Mouse (Mus musculus) hindbrain, embryonic 16.5 days (tissue): ENCODE results near the gene Igsf3. TPM values are rescaled to one million over a fixed set of nuclear protein-coding genes. Genes with fewer than 3 reads are reported as not detected.

ENCODE experiments used
- ATAC-seq: fragments of 200-750 bp; cut with Nextera tagmentation; 2 replicates; pipeline ENCODE4 v1.8.0; 2017; ENCODE audit warnings: moderate TSS enrichment, moderate library complexity
- H3K27ac ChIP-seq: fragments of 300-500 bp; sonication (generic); 2 replicates; pipeline ENCODE4 v1.5.1; 2014; ENCODE audit warnings: low read depth, mild to moderate bottlenecking, control low read depth, low read length, moderate library complexity
- H3K27me3 ChIP-seq: fragments of 300-500 bp; sonication (generic); replicated peaks from 2 replicates; pipeline ENCODE4 v1.6.1; 2014; ENCODE audit warnings: low read length; ENCODE audit not compliant: control insufficient read depth, insufficient read depth
- H3K36me3 ChIP-seq: fragments of 300-500 bp; sonication (generic); 2 replicates; pipeline ENCODE4 v1.6.1; 2014; ENCODE audit warnings: mild to moderate bottlenecking, low read length, moderate library complexity, mixed read lengths; ENCODE audit not compliant: control insufficient read depth, insufficient read depth
- H3K4me1 ChIP-seq: fragments of 300-500 bp; sonication (generic); 2 replicates; pipeline ENCODE4 v1.6.1; 2014; ENCODE audit warnings: low read depth, low read length; ENCODE audit not compliant: control insufficient read depth, insufficient read depth
- H3K4me2 ChIP-seq: fragments of 300-500 bp; sonication (generic); 2 replicates; pipeline ENCODE4 v1.6.1; 2014; ENCODE audit warnings: mild to moderate bottlenecking, low read length, control low read depth, moderate library complexity
- H3K4me3 ChIP-seq: fragments of 300-500 bp; sonication (generic); 2 replicates; pipeline ENCODE4 v1.5.1; 2014; ENCODE audit warnings: mild to moderate bottlenecking, low read length, control low read depth, moderate library complexity
- H3K9ac ChIP-seq: fragments of 300-500 bp; sonication (generic); 2 replicates; pipeline ENCODE4 v1.6.1; 2014; ENCODE audit warnings: low read depth, mild to moderate bottlenecking, control low read depth, low read length, moderate library complexity
- H3K9me3 ChIP-seq: fragments of 300-500 bp; sonication (generic); 2 replicates; pipeline ENCODE4 v1.6.1; 2014; ENCODE audit warnings: mild to moderate bottlenecking, low read length, moderate library complexity; ENCODE audit not compliant: control insufficient read depth
- WGBS: fragments of 180-500 bp; shearing (Covaris S2); extraction: QIAGEN DNeasy Blood & Tissue Kit; methylation state at CpG from one replicate; pipeline ENCODE4 v1.1.7; 2014; 5-methylcytosine and 5-hydroxymethylcytosine counted together
- polyA plus RNA-seq: library from polyadenylated mRNA; unstranded; fragments of >200 nt; fragmentation: Nextera tagmentation; extraction: Ambion mirVana; gene quantifications from 2 replicates; pipeline ENCODE4 v1.2.1, GENCODE M21; 2015

The Igsf3 gene
- polyA plus RNA-seq, 1 experiment from 2014 or later: 79.0 TPM

GRCm38 (mm10) chr3:101424295-101424885 lies 47.5 kb downstream of the Igsf3 start:
- H3K9me3 ChIP-seq: no peaks in the 10 kb centered on the region
- H3K27ac ChIP-seq: no peak overlapping the region
- H3K36me3 ChIP-seq: peaks cover 8% of the 10 kb centered on the region
- no peaks in the 10 kb centered on the region for H3K27me3 ChIP-seq
- no peak for ATAC-seq
- H3K9ac ChIP-seq: no peak overlapping the region
- no peak overlapping the region for H3K4me3 ChIP-seq
- WGBS: 69% methylated on average over 10 of the region's 10 CpGs
- no peak overlapping the region for H3K4me2 ChIP-seq
- H3K4me1 ChIP-seq: 0 out of 2 replicates have a peak, but pooled peaks cover 7% of the 10 kb centered on the region

- H3K4me2 ChIP-seq: no peak overlapping the region
- no peaks in the 10 kb centered on the region for H3K9me3 ChIP-seq
- H3K27ac ChIP-seq: no peak overlapping the region
- WGBS: 80% methylated on average over 8 of the region's 8 CpGs
- no peak for ATAC-seq
- H3K4me1 ChIP-seq: no peaks in the 10 kb centered on the region
- no peak overlapping the region for H3K4me3 ChIP-seq
- H3K36me3 ChIP-seq: peaks cover 8% of the 10 kb centered on the region
- H3K27me3 ChIP-seq: no peaks in the 10 kb centered on the region
- H3K9ac ChIP-seq: no peak overlapping the region
These were observed 53.3 kb downstream of the Igsf3 start for GRCm38 (mm10) chr3:101429982-101430754.

- H3K36me3 ChIP-seq: peaks cover 11% of the 10 kb centered on the region
- H3K9me3 ChIP-seq: no peaks in the 10 kb centered on the region
- H3K4me1 ChIP-seq: no peaks in the 10 kb centered on the region
- no peak for ATAC-seq
- 79% methylated on average over 2 of the region's 2 CpGs for WGBS
- no peak overlapping the region for H3K4me3 ChIP-seq
- no peak overlapping the region for H3K9ac ChIP-seq
- no peaks in the 10 kb centered on the region for H3K27me3 ChIP-seq
- H3K4me2 ChIP-seq: no peak overlapping the region
- H3K27ac ChIP-seq: no peak overlapping the region
These were observed 53.9 kb downstream of the Igsf3 start for GRCm38 (mm10) chr3:101430755-101431115.

GRCm38 (mm10) chr3:101435672-101436071 lies 58.8 kb downstream of the Igsf3 start:
- H3K27ac ChIP-seq: no peak overlapping the region
- no peak overlapping the region for H3K4me2 ChIP-seq
- no peak overlapping the region for H3K9ac ChIP-seq
- no peak; the same call in 1 of the 2 replicates for ATAC-seq
- WGBS: 89% methylated on average over 8 of the region's 8 CpGs
- H3K4me1 ChIP-seq: no peaks in the 10 kb centered on the region
- peaks cover 10% of the 10 kb centered on the region for H3K36me3 ChIP-seq
- H3K27me3 ChIP-seq: no peaks in the 10 kb centered on the region
- H3K9me3 ChIP-seq: no peaks in the 10 kb centered on the region
- no peak overlapping the region for H3K4me3 ChIP-seq

GRCm38 (mm10) chr3:101436469-101436868 lies 59.6 kb downstream of the Igsf3 start:
- Histone ChIP-seq H3K36me3 (peaks cover 15% of the 10 kb centered on the region), H3K27me3 (no peaks in the 10 kb centered on the region), H3K9me3 (no peaks in the 10 kb centered on the region), H3K27ac (no peak overlapping the region), H3K4me2 (no peak overlapping the region), H3K4me3 (no peak overlapping the region), H3K4me1 (no peaks in the 10 kb centered on the region), H3K9ac (no peak overlapping the region)
- no peak for ATAC-seq
- WGBS: 81% methylated on average over 4 of the region's 4 CpGs

- H3K36me3 ChIP-seq: peaks cover 15% of the 10 kb centered on the region
- no peak overlapping the region for H3K4me2 ChIP-seq
- no peaks in the 10 kb centered on the region for H3K27me3 ChIP-seq
- 0 out of 2 replicates have a peak, but pooled peaks have one; percentile 24 for ATAC-seq
- H3K9ac ChIP-seq: no peak overlapping the region
- H3K4me1 ChIP-seq: no peaks in the 10 kb centered on the region
- WGBS: 78% methylated on average over 12 of the region's 12 CpGs
- no peaks in the 10 kb centered on the region for H3K9me3 ChIP-seq
- H3K27ac ChIP-seq: no peak overlapping the region
- H3K4me3 ChIP-seq: no peak overlapping the region
These were observed 60.2 kb downstream of the Igsf3 start for GRCm38 (mm10) chr3:101437021-101437563.

- no peak overlapping the region for H3K9ac ChIP-seq
- 71% methylated on average over 11 of the region's 11 CpGs for WGBS
These were observed 66.5 kb downstream of the Igsf3 start for GRCm38 (mm10) chr3:101443265-101443881.

GRCm38 (mm10) chr3:101444437-101444836 lies 67.6 kb downstream of the Igsf3 start:
- Histone ChIP-seq H3K4me2 (no peak overlapping the region), H3K4me3 (no peak overlapping the region), H3K4me1 (peaks cover 12% of the 10 kb centered on the region), H3K27me3 (no peaks in the 10 kb centered on the region), H3K9me3 (no peaks in the 10 kb centered on the region), H3K36me3 (peaks cover 11% of the 10 kb centered on the region), H3K27ac (no peak overlapping the region), H3K9ac (no peak overlapping the region)
- no peak for ATAC-seq
- WGBS: 74% methylated on average over 8 of the region's 8 CpGs

More at GRCm38 (mm10) chr3:101443265-101443881, 66.5 kb downstream of the Igsf3 start:
- H3K4me3 ChIP-seq: no peak overlapping the region
- H3K27me3 ChIP-seq: no peaks in the 10 kb centered on the region
- no peaks in the 10 kb centered on the region for H3K9me3 ChIP-seq
- H3K36me3 ChIP-seq: peaks cover 12% of the 10 kb centered on the region
- H3K27ac ChIP-seq: 0 out of 2 replicates have a peak overlapping the region, but pooled peaks have one; percentile 14
- peak; percentile 71 for ATAC-seq
- peaks cover 8% of the 10 kb centered on the region for H3K4me1 ChIP-seq
- no peak overlapping the region for H3K4me2 ChIP-seq

GRCm38 (mm10) chr3:101447239-101447638 lies 70.4 kb downstream of the Igsf3 start:
- Histone ChIP-seq H3K27me3 (no peaks in the 10 kb centered on the region), H3K4me2 (no peak overlapping the region), H3K4me3 (no peak overlapping the region), H3K27ac (no peak overlapping the region), H3K36me3 (0 out of 2 replicates have a peak, but pooled peaks cover 6% of the 10 kb centered on the region), H3K4me1 (peaks cover 12% of the 10 kb centered on the region), H3K9ac (no peak overlapping the region), H3K9me3 (no peaks in the 10 kb centered on the region)
- ATAC-seq: no peak
- 82% methylated on average over 4 of the region's 4 CpGs for whole genome bisulfite sequencing
